Mouse (Mus musculus) monocyte, adult 5-6 weeks (primary cell): ENCODE measurements around the gene Tspan18. TPM values are rescaled to one million over a fixed set of nuclear protein-coding genes. Genes with fewer than 3 reads are reported as not detected.

Experiments
- ATAC-seq: fragments of 153-309, 156-312 bp; replicated peaks from 2 replicates; pipeline ENCODE4 v1.8.0; 2017; ENCODE audit warnings: mild to moderate bottlenecking; ENCODE audit not compliant: low TSS enrichment, insufficient number of reproducible peaks, severe bottlenecking, poor library complexity, low FRiP score
- total RNA-seq: library from RNA; stranded (forward); fragments of 200-1000, 200-491, 200-594 nt; gene quantifications from 3 replicates; pipeline ENCODE4 v1.2.3, GENCODE M21; 2017

Tspan18 gene
- total RNA-seq, 1 experiment from 2014 or later = not detected

DNA sequence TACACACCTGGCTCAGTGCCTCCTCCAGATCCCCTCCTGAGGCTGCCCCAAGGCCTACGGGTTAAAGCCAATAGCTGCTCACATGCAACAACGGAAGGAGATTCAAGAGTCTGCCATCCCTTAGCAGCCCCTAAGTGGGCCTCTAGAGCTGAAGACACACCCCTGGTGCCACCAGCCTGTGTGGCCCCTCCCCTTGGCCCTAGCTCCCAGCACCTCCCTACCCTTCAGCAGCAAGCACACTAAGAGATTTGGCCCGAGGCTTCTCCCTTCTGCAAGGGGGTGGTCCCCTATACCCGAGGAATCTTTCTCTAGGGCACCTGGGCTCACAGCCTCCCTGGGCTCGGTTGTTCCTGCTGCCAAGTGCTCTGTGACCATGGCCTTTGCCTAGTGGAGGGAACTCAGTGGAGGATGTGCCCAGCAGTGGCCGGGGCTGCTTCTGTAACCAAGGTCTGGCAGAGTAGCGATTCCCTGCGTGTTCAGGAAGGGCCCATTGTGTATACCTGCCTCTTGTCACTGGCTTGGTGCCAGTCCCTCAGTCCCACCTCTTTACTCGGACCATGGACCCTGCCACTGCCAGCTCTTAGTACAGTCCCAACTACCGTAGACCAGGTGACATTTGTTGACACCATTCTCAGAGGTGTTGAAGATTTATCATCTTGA, 133.5 kb downstream of the Tspan18 start:
- no peak for ATAC-seq

GRCm38 (mm10) chr2:93199531-93199974, 134.8 kb downstream of the Tspan18 start:
- ATAC-seq = 0 out of 2 replicates have a peak, but pooled peaks have one; percentile 33

DNA sequence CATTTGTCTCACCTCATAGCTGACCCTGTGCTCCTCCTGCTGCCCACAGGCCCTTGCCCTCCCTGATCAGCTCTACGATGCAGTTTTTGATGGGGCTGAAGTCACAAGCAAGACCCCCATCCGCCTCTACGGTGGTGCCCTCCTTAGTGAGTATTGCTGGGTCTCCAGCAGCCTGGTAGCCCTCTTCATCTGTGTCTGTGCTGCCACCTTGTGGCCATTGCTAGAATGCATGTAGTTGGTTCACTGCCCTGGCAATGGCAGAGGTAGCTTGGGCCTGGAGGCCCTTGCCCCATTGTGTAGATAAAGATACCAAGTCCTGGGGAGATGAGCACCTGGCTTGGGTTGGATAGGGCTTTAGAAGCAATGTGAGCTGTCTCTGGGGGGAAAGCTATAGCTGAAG, 135.5 kb downstream of the Tspan18 start:
- peak; percentile 55; the same call in 1 of the 2 replicates for ATAC-seq

DNA sequence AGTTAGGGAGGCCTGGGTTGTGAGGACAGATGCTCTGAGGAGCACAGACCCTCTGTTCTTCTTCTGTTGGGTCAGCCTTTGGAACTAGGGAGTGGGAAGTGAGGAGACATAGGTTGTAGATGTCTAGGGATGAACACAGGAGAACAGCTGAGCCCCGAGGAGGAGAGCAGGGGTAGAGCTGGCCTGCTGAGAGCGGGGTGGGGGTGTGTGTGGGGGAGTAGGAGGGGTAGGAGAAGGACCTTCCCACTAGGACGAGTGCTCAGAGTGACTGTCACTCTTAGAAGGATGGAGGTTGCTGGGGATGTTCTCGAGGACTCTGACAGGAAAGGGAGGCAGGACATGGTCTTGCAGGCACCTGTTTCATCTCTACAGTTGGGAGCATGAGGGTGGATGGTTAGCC, 140.5 kb downstream of the Tspan18 start:
- ATAC-seq = no peak

- peak; percentile 54 for ATAC-seq
Measured at GRCm38 (mm10) chr2:93192671-93193080, 141.6 kb downstream of the Tspan18 start.

DNA sequence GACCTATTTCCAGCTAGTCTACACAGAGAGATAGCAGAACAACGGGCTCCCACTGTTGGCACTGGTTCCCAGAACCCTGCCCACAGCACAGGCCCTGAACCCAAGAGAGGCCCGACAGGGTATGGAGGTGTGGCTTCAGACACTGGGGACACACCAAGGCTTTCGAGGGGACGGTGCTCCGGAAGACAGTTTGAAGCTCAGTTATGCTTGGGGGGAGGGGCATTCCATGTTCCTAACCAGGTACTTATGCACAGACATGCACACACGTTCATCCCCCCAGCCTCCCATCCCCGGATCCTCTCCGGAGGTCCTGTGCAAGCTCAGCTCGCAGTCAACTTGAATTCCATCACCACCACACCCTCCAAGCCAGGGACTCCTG, 142.1 kb downstream of the Tspan18 start:
- ATAC-seq = no peak

GRCm38 (mm10) chr2:93191488-93192181, 142.7 kb downstream of the Tspan18 start:
- no peak for ATAC-seq

DNA sequence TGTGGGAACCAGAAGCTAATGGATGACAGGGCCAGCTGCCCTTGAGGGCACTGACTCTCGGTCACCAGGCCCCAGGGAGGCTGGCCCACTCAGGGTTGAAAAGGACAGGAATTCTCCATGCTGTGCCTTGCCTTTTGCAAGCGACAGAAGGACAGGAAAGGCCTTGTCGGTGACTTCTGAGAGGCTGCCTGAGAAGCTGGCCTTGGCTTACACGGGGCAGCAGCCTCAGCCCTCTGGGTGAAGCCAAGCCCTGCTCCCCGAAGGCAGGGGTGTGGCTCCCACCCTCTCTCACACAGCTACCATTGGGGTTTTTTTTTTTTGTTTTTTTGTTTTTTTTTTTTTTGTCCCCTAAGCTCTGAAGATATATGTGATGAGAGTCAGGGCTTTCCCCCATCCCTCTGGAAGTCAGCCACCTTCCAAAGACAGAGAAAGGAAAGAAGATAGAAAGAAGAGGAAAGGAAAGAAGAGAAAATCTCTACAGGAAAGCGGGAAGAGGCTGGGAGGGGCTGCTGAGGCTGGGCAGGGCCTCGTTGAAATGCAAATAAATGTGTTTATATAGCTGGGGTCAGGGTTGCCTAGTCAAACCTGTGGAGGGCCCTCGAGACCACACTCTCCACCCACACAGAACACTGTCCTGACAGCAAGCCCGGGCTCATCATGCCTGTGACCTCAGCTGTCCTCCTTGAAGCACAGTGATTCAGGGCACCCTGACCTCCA, 143.4 kb downstream of the Tspan18 start:
- no peak for ATAC-seq

GRCm38 (mm10) chr2:93188761-93189458, 145.4 kb downstream of the Tspan18 start:
- ATAC-seq = no peak

DNA sequence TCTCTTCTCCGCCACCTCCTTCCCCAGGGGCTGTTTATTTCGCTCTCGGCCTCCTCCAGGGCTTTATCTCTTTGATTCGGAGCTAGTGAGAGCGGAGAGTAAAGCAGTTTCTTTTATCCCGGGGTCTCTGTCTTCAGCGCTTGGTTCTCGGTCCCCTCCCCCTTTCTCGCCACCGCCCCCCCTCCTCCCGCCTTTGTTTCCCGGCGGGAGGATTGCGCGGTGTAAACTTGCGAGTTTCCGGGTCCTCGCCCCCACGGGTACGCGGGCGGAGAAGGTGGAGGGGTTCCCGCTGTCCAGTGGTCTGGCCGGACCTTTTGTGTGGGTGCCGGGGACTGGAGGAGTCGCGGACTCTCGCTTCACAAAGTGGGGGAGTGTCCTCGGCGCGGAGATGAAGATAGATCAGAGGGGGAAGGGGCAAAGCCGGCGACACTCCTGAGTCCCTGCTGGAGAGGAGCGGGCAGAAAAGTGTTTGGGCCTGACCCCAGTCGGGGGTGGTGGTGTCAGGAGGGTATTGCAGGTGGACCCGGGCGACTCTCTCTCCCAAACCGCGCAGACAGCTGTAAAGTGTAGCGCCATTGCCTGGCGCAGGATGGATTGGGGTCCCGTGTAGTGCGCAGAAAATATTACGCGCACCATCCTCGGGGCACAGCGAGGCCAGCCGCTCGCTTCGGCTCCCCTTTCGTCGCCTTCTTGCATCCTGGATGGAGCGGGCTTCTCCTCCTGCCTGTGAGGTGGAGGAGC, 146.1 kb downstream of the Tspan18 start:
- ATAC-seq = no peak

- no peak; the same call in 1 of the 2 replicates for ATAC-seq
Measured at GRCm38 (mm10) chr2:93187323-93187996, 146.8 kb downstream of the Tspan18 start, which contains the start of gene Trp53i11. Gene Trp53i11 (plus strand): TSS chr2:93187548.

GRCm38 (mm10) chr2:93182859-93183258, 151.4 kb downstream of the Tspan18 start:
- no peak for ATAC-seq

GRCm38 (mm10) chr2:93180077-93180844, 154.0 kb downstream of the Tspan18 start:
- ATAC-seq = no peak

DNA sequence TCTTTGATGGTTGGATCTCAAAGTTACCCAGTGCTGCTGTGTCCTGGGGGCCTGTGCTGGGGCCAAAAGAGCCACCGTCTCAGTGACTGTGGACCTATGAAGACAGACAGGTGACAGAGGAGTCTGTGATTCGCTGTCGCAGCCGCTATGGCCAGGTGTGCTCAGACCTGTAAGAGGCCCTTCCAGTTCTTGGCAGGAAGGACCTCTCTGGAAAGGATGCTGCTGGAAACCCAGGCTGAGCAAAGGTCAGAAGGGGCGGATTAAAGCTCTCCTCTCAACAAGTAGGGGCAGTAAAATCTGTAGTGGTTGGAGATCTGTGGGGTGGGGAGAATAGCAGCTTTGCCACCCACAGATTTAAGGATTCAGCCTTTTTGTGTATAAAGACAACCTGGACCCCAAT, 154.7 kb downstream of the Tspan18 start:
- no peak for ATAC-seq

DNA sequence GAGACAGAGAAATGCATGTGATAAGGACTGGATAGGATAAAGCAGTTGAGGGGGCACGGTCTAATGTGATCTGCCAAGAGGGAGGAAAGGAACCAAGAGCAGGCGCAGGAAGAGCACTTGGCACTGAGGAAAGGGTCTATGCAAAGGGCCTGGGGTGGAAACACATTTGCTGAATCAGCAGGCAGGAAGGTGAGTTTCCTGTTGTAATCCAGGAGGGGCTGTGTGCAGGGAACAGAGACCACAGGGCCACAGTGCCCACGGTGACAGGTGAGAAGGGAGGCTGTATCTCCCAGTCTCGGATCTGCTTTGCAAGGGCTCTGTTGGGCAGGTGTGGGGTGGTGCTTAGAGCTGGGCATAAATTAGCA, 156.0 kb downstream of the Tspan18 start:
- no peak for ATAC-seq

GRCm38 (mm10) chr2:93177668-93178312, 156.5 kb downstream of the Tspan18 start:
- no peak for ATAC-seq
